Mouse (Mus musculus) cortical plate, adult 2 months (tissue): ENCODE data around the gene Irf3.

Source experiments
- CTCF ChIP-seq: fragments of 200-500 bp; IDR thresholded peaks from 2 replicates; pipeline ENCODE4 v1.5.1; 2011; ENCODE audit warnings: mild to moderate bottlenecking, control low read depth, low read length; ENCODE audit not compliant: insufficient read depth; ENCODE audit errors: extremely low read depth
- POLR2A ChIP-seq: fragments of 200-500 bp; IDR thresholded peaks from 2 replicates; pipeline ENCODE4 v1.6.1; 2011; ENCODE audit warnings: mild to moderate bottlenecking, low read length, control low read depth; ENCODE audit not compliant: insufficient read depth; ENCODE audit errors: extremely low read depth

- TF ChIP-seq CTCF (no peak), POLR2A (no peak)
These were observed 39.3 kb downstream of the Irf3 start for GRCm38 (mm10) chr7:45036702-45037101.
